Comparison of ENCODE assay signal across 18 mouse cellular contexts in the genomic region with DNA sequence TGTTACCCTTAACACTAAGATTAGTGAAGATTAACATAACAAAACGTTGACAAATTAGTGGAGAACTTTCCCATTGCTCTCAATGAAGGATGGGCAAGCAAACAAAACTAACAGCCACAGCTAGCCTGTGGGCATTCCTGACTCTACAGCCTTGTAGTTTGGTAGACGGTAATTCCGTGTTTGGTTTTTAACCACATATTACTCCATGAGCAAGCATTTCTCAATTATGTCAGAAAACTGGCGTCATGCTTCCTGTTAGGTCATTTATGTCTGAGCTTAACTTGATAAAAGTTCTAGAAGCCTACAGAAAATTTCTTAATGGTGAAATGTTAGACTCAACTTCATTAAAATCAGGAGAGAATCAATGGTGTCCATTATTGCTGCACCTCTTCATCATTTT.
"Had no signal": no experiment of that assay in that cellular context is flagged by ENCODE, and none has a peak within 500 bp of the region (broad histone marks: within the 10 kb centered on the region; RNA-seq: fewer than 3 reads in every experiment).

No protein-coding gene starts in this region.

- H3K27me3 ChIP-seq: kidney, embryonic 15.5 days; lung, embryonic 15.5 days; midbrain, embryonic 13.5 days; neural tube, embryonic 13.5 days had no signal

- H3K4me3 ChIP-seq: kidney, embryonic 15.5 days; lung, embryonic 15.5 days; midbrain, embryonic 10.5 days; midbrain, embryonic 13.5 days; myocyte; neural tube, embryonic 13.5 days had no signal

- ATAC-seq: midbrain, embryonic 13.5 days; midbrain, embryonic 16.5 days had no signal

- H3K9me3 ChIP-seq: kidney, embryonic 15.5 days; lung, embryonic 15.5 days; midbrain, embryonic 13.5 days had no signal

- H3K4me1 ChIP-seq: kidney, embryonic 15.5 days; lung, embryonic 15.5 days; midbrain, embryonic 13.5 days had no signal

- DNase-seq: kidney, adult 11 months; kidney, adult 8-10 months; kidney, postnatal 10 days; kidney, postnatal 36 days; lung, adult 18-20 months; lung, postnatal 10 days; lung, postnatal 36 days; thymus, adult 18-20 months; thymus, postnatal 14 days; thymus, postnatal 4 days had no signal

- H3K27ac ChIP-seq: kidney, embryonic 15.5 days; liver, embryonic 14.5 days; lung, embryonic 15.5 days; midbrain, embryonic 10.5 days; midbrain, embryonic 13.5 days; neural tube, embryonic 13.5 days had no signal
